Mouse (Mus musculus) myocyte (in vitro differentiated cells): ENCODE measurements around the gene Gm36176.

Source experiments
- CEBPB ChIP-seq: IDR thresholded peaks from 2 replicates; pipeline ENCODE4 v1.6.1; 2011; ENCODE audit warnings: mild to moderate bottlenecking, moderate library complexity; ENCODE audit not compliant: poor library complexity, insufficient read depth, severe bottlenecking
- E2F4 ChIP-seq: IDR thresholded peaks from one replicate; pipeline ENCODE4 v1.6.1; 2011; ENCODE audit warnings: mild to moderate bottlenecking, control low read depth, moderate library complexity; ENCODE audit not compliant: insufficient read depth
- MAX ChIP-seq: IDR thresholded peaks from one replicate; pipeline ENCODE4 v1.6.1; 2011; ENCODE audit warnings: low read depth, mild to moderate bottlenecking, control low read depth
- MYOD1 ChIP-seq, 3 experiments: IDR thresholded peaks; one replicate each; pipeline ENCODE4 v1.6.1; 2011; ENCODE audit warnings: control low read depth in 2 of 3, low read depth in 2 of 3, mild to moderate bottlenecking in 2 of 3, moderate library complexity in 1 of 3; ENCODE audit not compliant: insufficient read length in 2 of 3, control insufficient read depth in 1 of 3
- MYOG ChIP-seq, 3 experiments: IDR thresholded peaks; one replicate each; pipeline ENCODE4 v1.6.1; 2011; ENCODE audit warnings: control low read depth in 2 of 3, low read depth in 2 of 3, mild to moderate bottlenecking in 2 of 3; ENCODE audit not compliant: insufficient read length in 2 of 3, control insufficient read depth in 1 of 3, insufficient read depth in 1 of 3
- POLR2A ChIP-seq: IDR thresholded peaks from one replicate; pipeline ENCODE4 v1.6.1; 2011; ENCODE audit warnings: low read depth, mild to moderate bottlenecking, control low read depth, moderate library complexity; ENCODE audit not compliant: insufficient read length
- POLR2AphosphoS2 ChIP-seq: IDR thresholded peaks from one replicate; pipeline ENCODE4 v1.6.1; 2011; ENCODE audit warnings: low read depth, control low read depth; ENCODE audit not compliant: insufficient read length
- REST ChIP-seq: IDR thresholded peaks from one replicate; pipeline ENCODE4 v1.6.1; 2011; ENCODE audit warnings: mild to moderate bottlenecking, control low read depth, moderate library complexity; ENCODE audit not compliant: insufficient read depth, insufficient read length
- SRF ChIP-seq: IDR thresholded peaks from one replicate; pipeline ENCODE4 v1.6.1; 2011; ENCODE audit warnings: low read depth; ENCODE audit not compliant: control insufficient read depth, insufficient read length
- TCF12 ChIP-seq: IDR thresholded peaks from one replicate; pipeline ENCODE4 v1.6.1; 2011; ENCODE audit warnings: mild to moderate bottlenecking, control low read depth; ENCODE audit not compliant: poor library complexity, insufficient read depth, severe bottlenecking
- USF1 ChIP-seq: IDR thresholded peaks from one replicate; pipeline ENCODE4 v1.6.1; 2011; ENCODE audit warnings: low read depth, mild to moderate bottlenecking, control low read depth, moderate library complexity

- TF ChIP-seq TCF12 (no peak), POLR2A (no peak), SRF (no peak), MYOD1 (IDR thresholded peaks at IDR 0.05; ENCODE audit: control insufficient read depth in 1 of 3, insufficient read length in 2 of 3, low read depth in 2 of 3) (no peak), USF1 (no peak), POLR2AphosphoS2 (no peak), MYOG (IDR thresholded peaks at IDR 0.05; ENCODE audit: control insufficient read depth in 1 of 3, insufficient read depth in 1 of 3, insufficient read length in 2 of 3, low read depth in 2 of 3) (no peak), MAX (no peak), REST (no peak), E2F4 (no peak), CEBPB (no peak)
Observed at GRCm38 (mm10) chr10:77818523-77818922, 28.1 kb upstream of the Gm36176 start.
